In genomic region chr10:80930361-80931152, GRCm38 (mm10) we compare ENCODE assay signal across 8 mouse cellular contexts. TPM values are rescaled to one million over a fixed set of nuclear protein-coding genes. Genes with fewer than 3 reads are reported as not detected.
DNase-seq lines count a peak whose midpoint lies in the region; ATAC-seq lines count a peak whose summit lies in the region.

No protein-coding gene starts in this region.

- peak overlapping the region; percentile 80 for H3K4me2 ChIP-seq in forebrain, embryonic 13.5 days
- peak overlapping the region; percentile 95 for H3K4me2 ChIP-seq in hindbrain, embryonic 15.5 days
- peak overlapping the region; percentile 93 for H3K4me2 ChIP-seq in liver, embryonic 15.5 days

- ATAC-seq in forebrain, embryonic 13.5 days: 0 out of 2 replicates have a peak, but pooled peaks have one; percentile 4
- no peak for ATAC-seq in hindbrain, embryonic 15.5 days (ENCODE audit: low FRiP score, low read depth)
- ATAC-seq in liver, embryonic 15.5 days (ENCODE audit: insufficient read depth): no peak

- no peaks in the 10 kb centered on the region for H3K9me3 ChIP-seq in forebrain, embryonic 13.5 days (replicated peaks)
- no peaks in the 10 kb centered on the region for H3K9me3 ChIP-seq in hindbrain, embryonic 15.5 days
- no peaks in the 10 kb centered on the region for H3K9me3 ChIP-seq in liver, embryonic 15.5 days (replicated peaks)

- no peak overlapping the region for H3K27ac ChIP-seq in forebrain, embryonic 13.5 days
- 0 out of 2 replicates have a peak overlapping the region, but pooled peaks have one; percentile 12 for H3K27ac ChIP-seq in hindbrain, embryonic 15.5 days (replicated peaks)
- 0 out of 2 replicates have a peak overlapping the region, but pooled peaks have one; percentile 4 for H3K27ac ChIP-seq in liver, embryonic 15.5 days (replicated peaks)

- peaks cover 62% of the 10 kb centered on the region for H3K4me1 ChIP-seq in forebrain, embryonic 13.5 days
- H3K4me1 ChIP-seq in hindbrain, embryonic 15.5 days (replicated peaks): peaks cover 55% of the 10 kb centered on the region
- H3K4me1 ChIP-seq in liver, embryonic 15.5 days (replicated peaks): peaks cover 65% of the 10 kb centered on the region

- H3K36me3 ChIP-seq in forebrain, embryonic 13.5 days (ENCODE audit: poor library complexity, severe bottlenecking): no peaks in the 10 kb centered on the region
- H3K36me3 ChIP-seq in hindbrain, embryonic 15.5 days: no peaks in the 10 kb centered on the region
- no peaks in the 10 kb centered on the region for H3K36me3 ChIP-seq in liver, embryonic 15.5 days (replicated peaks)

- H3K9ac ChIP-seq in forebrain, embryonic 13.5 days: peak overlapping the region; percentile 61
- H3K9ac ChIP-seq in hindbrain, embryonic 15.5 days: peak overlapping the region; percentile 28
- peak overlapping the region; percentile 50 for H3K9ac ChIP-seq in liver, embryonic 15.5 days

- peak overlapping the region; percentile 42 for H3K4me3 ChIP-seq in forebrain, embryonic 13.5 days
- peak overlapping the region; percentile 54 for H3K4me3 ChIP-seq in hindbrain, embryonic 15.5 days
- H3K4me3 ChIP-seq in liver, embryonic 15.5 days (replicated peaks): peak overlapping the region; percentile 59

- peaks cover 54% of the 10 kb centered on the region for H3K27me3 ChIP-seq in forebrain, embryonic 13.5 days
- peaks cover 37% of the 10 kb centered on the region for H3K27me3 ChIP-seq in hindbrain, embryonic 15.5 days
- peaks cover 73% of the 10 kb centered on the region for H3K27me3 ChIP-seq in liver, embryonic 15.5 days

- WGBS in forebrain, embryonic 13.5 days: under 1% methylated on average over 44 of the region's 45 CpGs
- under 1% methylated on average over 45 of the region's 45 CpGs for WGBS in hindbrain, embryonic 15.5 days
- under 1% methylated on average over 45 of the region's 45 CpGs for WGBS in liver, embryonic 15.5 days (ENCODE audit: insufficient replicate concordance)

- DNase-seq in ovary, postnatal 36 days (ENCODE audit: low spot score): peak; percentile 45
- no peak for DNase-seq in ovary, adult 18-20 months (ENCODE audit: low spot score)
- peak; percentile 65 to 69 for DNase-seq in adrenal gland, postnatal 36 days
- peak; percentile 41 for DNase-seq in right cerebral cortex, postnatal 14 days
- no peak for DNase-seq in frontal cortex, postnatal 10 days (ENCODE audit: low spot score in 2 of 2)

RNA-seq across cellular contexts. Expression of gene Gadd45b, which starts 0.7 kb away (rescaled TPM):
- 100 to 1,000 TPM in 1 of 2 experiments, 10 to 100 TPM in 1; 81.7 to 149 TPM for total RNA-seq in adrenal gland, postnatal 36 days (2021)
- polyA plus RNA-seq in forebrain, embryonic 13.5 days (2015; fragmentation: Nextera tagmentation; extraction: Ambion mirVana): 4.9 and 5.1 TPM in 2 replicates
- polyA plus RNA-seq in hindbrain, embryonic 15.5 days (2015; fragmentation: Nextera tagmentation; extraction: Ambion mirVana): 6.9 and 8.5 TPM in 2 replicates
- polyA plus RNA-seq in liver, embryonic 15.5 days (2015; fragmentation: Nextera tagmentation; extraction: Ambion mirVana): 3.8 and 4.0 TPM in 2 replicates

RNA-seq across cellular contexts. Expression of gene Lmnb2, which starts 12.5 kb away (rescaled TPM):
- 10 to 100 TPM; 11.2 to 17.2 TPM for total RNA-seq in adrenal gland, postnatal 36 days (2021)
- polyA plus RNA-seq in forebrain, embryonic 13.5 days (2015; fragmentation: Nextera tagmentation; extraction: Ambion mirVana): 54.0 and 54.9 TPM in 2 replicates
- 38.4 and 40.9 TPM in 2 replicates for polyA plus RNA-seq in hindbrain, embryonic 15.5 days (2015; fragmentation: Nextera tagmentation; extraction: Ambion mirVana)
- 11.0 and 12.4 TPM in 2 replicates for polyA plus RNA-seq in liver, embryonic 15.5 days (2015; fragmentation: Nextera tagmentation; extraction: Ambion mirVana)

RNA-seq across cellular contexts. Expression of gene Timm13, which starts 29.8 kb away (rescaled TPM):
- 100 to 1,000 TPM; 202 to 239 TPM for total RNA-seq in adrenal gland, postnatal 36 days (2021)
- polyA plus RNA-seq in forebrain, embryonic 13.5 days (2015; fragmentation: Nextera tagmentation; extraction: Ambion mirVana): 356 and 364 TPM in 2 replicates
- 329 and 342 TPM in 2 replicates for polyA plus RNA-seq in hindbrain, embryonic 15.5 days (2015; fragmentation: Nextera tagmentation; extraction: Ambion mirVana)
- polyA plus RNA-seq in liver, embryonic 15.5 days (2015; fragmentation: Nextera tagmentation; extraction: Ambion mirVana): 163 and 165 TPM in 2 replicates

RNA-seq across cellular contexts. Expression of gene Tmprss9, which starts 58.9 kb away (rescaled TPM):
- total RNA-seq in adrenal gland, postnatal 36 days (2021): not detected
- 0.13 and 0.14 TPM in 2 replicates for polyA plus RNA-seq in forebrain, embryonic 13.5 days (2015; fragmentation: Nextera tagmentation; extraction: Ambion mirVana)
- 0.22 and 0.33 TPM in 2 replicates for polyA plus RNA-seq in hindbrain, embryonic 15.5 days (2015; fragmentation: Nextera tagmentation; extraction: Ambion mirVana)
- polyA plus RNA-seq in liver, embryonic 15.5 days (2015; fragmentation: Nextera tagmentation; extraction: Ambion mirVana): 0.05 TPM in 1 of 2 replicates, not detected in the other

Comparison
In these comparisons a context has a peak if more than half of its experiments do, and no peak if none do; other contexts are left out.
1. DNase-seq: peak in ovary, postnatal 36 days (single experiment), adrenal gland, postnatal 36 days (2 of 2) and right cerebral cortex, postnatal 14 days (single experiment); none in ovary, adult 18-20 months (single experiment) and frontal cortex, postnatal 10 days (0 of 2).
2. Peak in every context shown above with its lines, with median percentiles within 50 percentile points of each other: H3K4me2 ChIP-seq, H3K4me3 ChIP-seq and H3K9ac ChIP-seq.